Mouse (Mus musculus) kidney, adult 18-20 months (tissue): ENCODE measurements at regions not wholly inside any gene's neighbourhood (a gene's known extent, or its start where the extent isn't known, plus 50 kb on each side); places are given as distances from the start of the nearest gene placed in this dataset.

Source experiments
- DNase-seq: peaks from one replicate; pipeline ENCODE4 v3.0.0; 2021

- no peak for DNase-seq
Measured at GRCm38 (mm10) chr7:73303818-73304217, 71.5 kb upstream of the Rgma start.

GRCm38 (mm10) chr7:73304799-73305198 is 70.5 kb upstream of the Rgma start:
- no peak for DNase-seq

GRCm38 (mm10) chr7:73305286-73305975 is 69.9 kb upstream of the Rgma start:
- no peak for DNase-seq

GRCm38 (mm10) chr7:73306296-73306695 is 69.0 kb upstream of the Rgma start:
- DNase-seq = no peak

GRCm38 (mm10) chr7:73306728-73307127 is 68.6 kb upstream of the Rgma start:
- no peak for DNase-seq

GRCm38 (mm10) chr7:73307586-73308490 is 67.5 kb upstream of the Rgma start:
- no peak for DNase-seq

GRCm38 (mm10) chr7:73308981-73309380 is 66.3 kb upstream of the Rgma start:
- DNase-seq = no peak

GRCm38 (mm10) chr7:73310056-73310455 is 65.3 kb upstream of the Rgma start:
- DNase-seq = no peak

- DNase-seq = no peak
Measured at GRCm38 (mm10) chr7:73310581-73311136, 64.7 kb upstream of the Rgma start.

GRCm38 (mm10) chr7:73315555-73315954 is 59.8 kb upstream of the Rgma start:
- DNase-seq = no peak

GRCm38 (mm10) chr7:73317574-73317973 is 57.7 kb upstream of the Rgma start:
- no peak for DNase-seq

GRCm38 (mm10) chr7:73319004-73319403 is 56.3 kb upstream of the Rgma start:
- no peak for DNase-seq

GRCm38 (mm10) chr7:73319994-73320393 is 55.3 kb upstream of the Rgma start:
- no peak for DNase-seq

GRCm38 (mm10) chr7:73322466-73323151 is 52.7 kb upstream of the Rgma start:
- no peak for DNase-seq

GRCm38 (mm10) chr7:73323556-73323955 is 51.8 kb upstream of the Rgma start:
- no peak for DNase-seq

- DNase-seq = no peak
Measured at GRCm38 (mm10) chr7:73325503-73325902, 49.8 kb upstream of the Rgma start.
